Comparison of ENCODE assay signal across 8 mouse cellular contexts in genomic region chr9:41156720-41157019, GRCm38 (mm10). TPM values are rescaled to one million over a fixed set of nuclear protein-coding genes. Genes with fewer than 3 reads are reported as not detected.
A peak's percentile ranks its signal among the peaks of the same experiment; 100 is the strongest.
DNase-seq lines count a peak whose midpoint lies in the region; ATAC-seq and TF ChIP-seq lines count a peak whose summit lies in the region.

No protein-coding gene starts in this region.

- DNase-seq in CD4-positive, CD25-positive, alpha-beta regulatory T cell, adult 2 months (ENCODE audit: low read depth, low spot score) = peak; percentile 62
- no peak for DNase-seq in embryonic facial prominence, embryonic 11.5 days (ENCODE audit: low spot score)
- peak; percentile 70 for DNase-seq in hindbrain, postnatal 0 days (ENCODE audit: low spot score)
- no peak for DNase-seq in urinary bladder, postnatal 4 days (ENCODE audit: low spot score in 2 of 2)

- peaks cover 23% of the 10 kb centered on the region for H3K4me1 ChIP-seq in erythroblast, embryonic 14.5 days (ENCODE audit: control insufficient read depth)
- peaks cover 5% of the 10 kb centered on the region for H3K4me1 ChIP-seq in embryonic facial prominence, embryonic 11.5 days (ENCODE audit: control insufficient read depth, insufficient read depth, low read length)
- H3K4me1 ChIP-seq in hindbrain, postnatal 0 days (ENCODE audit: insufficient read depth, low read length) = peaks cover 20% of the 10 kb centered on the region; the same call in 1 of the 2 replicates
- peaks cover 21% of the 10 kb centered on the region for H3K4me1 ChIP-seq in lung, embryonic 15.5 days
- H3K4me1 ChIP-seq in stomach, embryonic 15.5 days = peaks cover 13% of the 10 kb centered on the region

- H3K36me3 ChIP-seq in erythroblast, embryonic 14.5 days (ENCODE audit: control insufficient read depth) = no peaks in the 10 kb centered on the region
- H3K36me3 ChIP-seq in embryonic facial prominence, embryonic 11.5 days (replicated peaks; ENCODE audit: control insufficient read depth, insufficient read depth, low read depth, low read length) = no peaks in the 10 kb centered on the region
- no peaks in the 10 kb centered on the region for H3K36me3 ChIP-seq in hindbrain, postnatal 0 days (ENCODE audit: insufficient read depth, low read length)
- no peaks in the 10 kb centered on the region for H3K36me3 ChIP-seq in lung, embryonic 15.5 days
- no peaks in the 10 kb centered on the region for H3K36me3 ChIP-seq in stomach, embryonic 15.5 days

- under 1% methylated on average over 20 of the region's 20 CpGs for WGBS in embryonic facial prominence, embryonic 11.5 days
- 0% methylated on average over 18 of the region's 20 CpGs for WGBS in hindbrain, postnatal 0 days
- WGBS in lung, embryonic 15.5 days = under 1% methylated on average over 20 of the region's 20 CpGs
- WGBS in stomach, embryonic 15.5 days = 0% methylated on average over 20 of the region's 20 CpGs

- peak overlapping the region; percentile 75 for H3K4me3 ChIP-seq in erythroblast, embryonic 14.5 days (replicated peaks)
- H3K4me3 ChIP-seq in embryonic facial prominence, embryonic 11.5 days (ENCODE audit: low read depth, low read length) = peak overlapping the region; percentile 81
- H3K4me3 ChIP-seq in hindbrain, postnatal 0 days (ENCODE audit: low read length) = peak overlapping the region; percentile 91
- H3K4me3 ChIP-seq in lung, embryonic 15.5 days = peak overlapping the region; percentile 66
- H3K4me3 ChIP-seq in stomach, embryonic 15.5 days (replicated peaks) = peak overlapping the region; percentile 73

- H3K27me3 ChIP-seq in erythroblast, embryonic 14.5 days (ENCODE audit: control insufficient read depth) = peaks cover 44% of the 10 kb centered on the region
- peaks cover 7% of the 10 kb centered on the region; the same call in 1 of the 2 replicates for H3K27me3 ChIP-seq in embryonic facial prominence, embryonic 11.5 days (ENCODE audit: control insufficient read depth, insufficient read depth, low read length)
- H3K27me3 ChIP-seq in hindbrain, postnatal 0 days (ENCODE audit: insufficient read depth, low read length) = no peaks in the 10 kb centered on the region
- peaks cover 19% of the 10 kb centered on the region; the same call in 1 of the 2 replicates for H3K27me3 ChIP-seq in lung, embryonic 15.5 days
- H3K27me3 ChIP-seq in stomach, embryonic 15.5 days (replicated peaks) = peaks cover 12% of the 10 kb centered on the region; the same call in 1 of the 2 replicates

- peak overlapping the region; percentile 73 for H3K9ac ChIP-seq in embryonic facial prominence, embryonic 11.5 days (replicated peaks; ENCODE audit: low read length)
- peak overlapping the region; percentile 90 for H3K9ac ChIP-seq in hindbrain, postnatal 0 days (replicated peaks; ENCODE audit: low read length)
- H3K9ac ChIP-seq in lung, embryonic 15.5 days = peak overlapping the region; percentile 51
- peak overlapping the region; percentile 30; the same call in 1 of the 2 replicates for H3K9ac ChIP-seq in stomach, embryonic 15.5 days

- H3K9me3 ChIP-seq in erythroblast, embryonic 14.5 days (ENCODE audit: control insufficient read depth, low read length) = no peaks in the 10 kb centered on the region
- H3K9me3 ChIP-seq in embryonic facial prominence, embryonic 11.5 days (replicated peaks; ENCODE audit: control insufficient read depth, low read length) = no peaks in the 10 kb centered on the region
- H3K9me3 ChIP-seq in hindbrain, postnatal 0 days (ENCODE audit: low read length) = no peaks in the 10 kb centered on the region
- no peaks in the 10 kb centered on the region for H3K9me3 ChIP-seq in lung, embryonic 15.5 days
- no peaks in the 10 kb centered on the region for H3K9me3 ChIP-seq in stomach, embryonic 15.5 days

- ATAC-seq in erythroblast, adult 5-6 weeks (replicated peaks; ENCODE audit: low FRiP score, poor library complexity, severe bottlenecking) = no peak
- ATAC-seq in embryonic facial prominence, embryonic 11.5 days (replicated peaks; ENCODE audit: insufficient number of reproducible peaks, low FRiP score, low TSS enrichment, low read depth) = no peak
- peak; percentile 24 for ATAC-seq in hindbrain, postnatal 0 days
- ATAC-seq in lung, embryonic 15.5 days (ENCODE audit: borderline replicate concordance, extremely low read depth, low FRiP score, low TSS enrichment) = 0 out of 2 replicates have a peak, but pooled peaks have one; percentile 6
- ATAC-seq in stomach, embryonic 15.5 days (ENCODE audit: insufficient read depth, low FRiP score, low read depth) = peak; percentile 16; the same call in 1 of the 2 replicates

- no peak overlapping the region for H3K27ac ChIP-seq in embryonic facial prominence, embryonic 11.5 days (replicated peaks; ENCODE audit: low read depth, low read length)
- H3K27ac ChIP-seq in hindbrain, postnatal 0 days = peak overlapping the region; percentile 93
- no peak overlapping the region for H3K27ac ChIP-seq in lung, embryonic 15.5 days
- H3K27ac ChIP-seq in stomach, embryonic 15.5 days = no peak overlapping the region

- peak overlapping the region; percentile 87 for H3K4me2 ChIP-seq in embryonic facial prominence, embryonic 11.5 days (ENCODE audit: low read depth, low read length)
- H3K4me2 ChIP-seq in hindbrain, postnatal 0 days (ENCODE audit: low read depth, low read length) = peak overlapping the region; percentile 76
- H3K4me2 ChIP-seq in lung, embryonic 15.5 days = peak overlapping the region; percentile 83
- peak overlapping the region; percentile 80 for H3K4me2 ChIP-seq in stomach, embryonic 15.5 days

- no peak for TF ChIP-seq CTCF in hindbrain, postnatal 0 days (IDR thresholded peaks at IDR 0.05; ENCODE audit: low read depth)

RNA-seq across cellular contexts. Expression of gene Ubash3b, which starts 4.8 kb away (rescaled TPM):
- polyA plus RNA-seq in erythroblast, embryonic 14.5 days (2012) = 0.07 and 0.12 TPM in 2 replicates
- 1.9 and 3.1 TPM in 2 replicates for total RNA-seq in erythroblast, adult 5-6 weeks (2015; ENCODE audit: low replicate concordance)
- total RNA-seq in erythroblast, adult 5-6 weeks (2017; ENCODE audit: low replicate concordance) = 2.9 and 9.2 TPM in 2 replicates
- polyA plus RNA-seq in embryonic facial prominence, embryonic 11.5 days (2014; fragmentation: Nextera tagmentation; extraction: Ambion mirVana) = 12.1 and 12.5 TPM in 2 replicates
- 41.0 and 41.3 TPM in 2 replicates for total RNA-seq in hindbrain, postnatal 0 days (2014; rRNA removed)
- polyA plus RNA-seq in hindbrain, postnatal 0 days (2015; fragmentation: Nextera tagmentation; extraction: Ambion mirVana) = 28.0 and 28.6 TPM in 2 replicates
- polyA plus RNA-seq in lung, embryonic 15.5 days (2015; fragmentation: Nextera tagmentation; extraction: Ambion mirVana) = 5.5 and 6.3 TPM in 2 replicates
- 3.9 and 4.0 TPM in 2 replicates for polyA plus RNA-seq in stomach, embryonic 15.5 days (2015; fragmentation: Nextera tagmentation; extraction: Ambion mirVana)

Comparison
In these comparisons a context has a peak if more than half of its experiments do, and no peak if none do; other contexts are left out.
1. ATAC-seq: peak in hindbrain, postnatal 0 days (single experiment), lung, embryonic 15.5 days (single experiment) and stomach, embryonic 15.5 days (single experiment); none in erythroblast, adult 5-6 weeks (single experiment) and embryonic facial prominence, embryonic 11.5 days (single experiment).
2. DNase-seq: peak in CD4-positive, CD25-positive, alpha-beta regulatory T cell, adult 2 months (single experiment) and hindbrain, postnatal 0 days (single experiment); none in embryonic facial prominence, embryonic 11.5 days (single experiment) and urinary bladder, postnatal 4 days (0 of 2).
3. H3K9ac ChIP-seq: peak in every context shown above with its lines; median percentile 90 in hindbrain, postnatal 0 days; 73 in embryonic facial prominence, embryonic 11.5 days; 51 in lung, embryonic 15.5 days; 30 in stomach, embryonic 15.5 days.
4. Peak in every context shown above with its lines, with median percentiles within 50 percentile points of each other: H3K4me3 ChIP-seq and H3K4me2 ChIP-seq.